Mouse (Mus musculus) forebrain, embryonic 13.5 days (tissue): ENCODE measurements around the gene Xpa. TPM values are rescaled to one million over a fixed set of nuclear protein-coding genes. Genes with fewer than 3 reads are reported as not detected.
"Not testable (repeated sequence)": the region's sequence is repeated elsewhere in the genome, so short reads cannot be mapped to it uniquely, and the experiment has no call there.

ENCODE experiments used
- ATAC-seq: fragments of 200-750 bp; cut with Nextera tagmentation; 2 replicates; pipeline ENCODE4 v1.8.0; 2017
- H3K27ac ChIP-seq: fragments of 300-500 bp; sonication (generic); 2 replicates; pipeline ENCODE4 v1.5.1; 2015; ENCODE audit warnings: inconsistent platforms, mild to moderate bottlenecking, moderate library complexity
- H3K27me3 ChIP-seq: fragments of 300-500 bp; sonication (generic); 2 replicates; pipeline ENCODE4 v1.6.1; 2015; ENCODE audit warnings: mild to moderate bottlenecking, inconsistent platforms
- H3K36me3 ChIP-seq: fragments of 300-500 bp; sonication (generic); 2 replicates; pipeline ENCODE4 v1.6.1; 2015; ENCODE audit warnings: mild to moderate bottlenecking, inconsistent platforms; ENCODE audit not compliant: poor library complexity, severe bottlenecking
- H3K4me1 ChIP-seq: fragments of 300-500 bp; sonication (generic); 2 replicates; pipeline ENCODE4 v1.6.1; 2015; ENCODE audit warnings: inconsistent platforms
- H3K4me2 ChIP-seq: fragments of 300-500 bp; sonication (generic); 2 replicates; pipeline ENCODE4 v1.6.1; 2015; ENCODE audit warnings: inconsistent platforms, mild to moderate bottlenecking, moderate library complexity
- H3K4me3 ChIP-seq: fragments of 300-500 bp; sonication (generic); 2 replicates; pipeline ENCODE4 v1.5.1; 2015; ENCODE audit warnings: mild to moderate bottlenecking, inconsistent platforms
- H3K9ac ChIP-seq: fragments of 300-500 bp; sonication (generic); 2 replicates; pipeline ENCODE4 v1.6.1; 2015; ENCODE audit warnings: mild to moderate bottlenecking, inconsistent platforms
- H3K9me3 ChIP-seq: fragments of 300-500 bp; sonication (generic); replicated peaks from 2 replicates; pipeline ENCODE4 v1.6.1; 2016; ENCODE audit warnings: inconsistent platforms
- WGBS: fragments of 180-500 bp; shearing (Covaris S2); methylation state at CpG from one replicate; pipeline ENCODE4 v1.1.7; 2015; 5-methylcytosine and 5-hydroxymethylcytosine counted together
- polyA plus RNA-seq: library from polyadenylated mRNA; unstranded; fragments of >200 nt; fragmentation: Nextera tagmentation; extraction: Ambion mirVana; gene quantifications from 2 replicates; pipeline ENCODE4 v1.2.1, GENCODE M21; 2015

Gene Xpa
- 32.2 and 32.4 TPM in 2 replicates for polyA plus RNA-seq

- no peaks in the 10 kb centered on the region for H3K9me3 ChIP-seq
- H3K4me3 ChIP-seq = peak within 1 kb of the TSS; percentile 88
- peaks cover 35% of the 10 kb centered on the region for H3K4me1 ChIP-seq
- peak within 1 kb of the TSS; percentile 91 for H3K27ac ChIP-seq
- ATAC-seq = peak; percentile 98
- peaks cover 8% of the 10 kb centered on the region; the same call in 1 of the 2 replicates for H3K27me3 ChIP-seq
- H3K4me2 ChIP-seq = peak within 1 kb of the TSS; percentile 80
- peaks cover 8% of the 10 kb centered on the region for H3K36me3 ChIP-seq
- whole genome bisulfite sequencing = 1% methylated on average over 67 of the region's 70 CpGs
- H3K9ac ChIP-seq = peak within 1 kb of the TSS; percentile 92
Observed at GRCm38 (mm10) chr4:46195781-46196487, at the start of gene Xpa. Xpa (minus strand) TSS chr4:46196311.

DNA sequence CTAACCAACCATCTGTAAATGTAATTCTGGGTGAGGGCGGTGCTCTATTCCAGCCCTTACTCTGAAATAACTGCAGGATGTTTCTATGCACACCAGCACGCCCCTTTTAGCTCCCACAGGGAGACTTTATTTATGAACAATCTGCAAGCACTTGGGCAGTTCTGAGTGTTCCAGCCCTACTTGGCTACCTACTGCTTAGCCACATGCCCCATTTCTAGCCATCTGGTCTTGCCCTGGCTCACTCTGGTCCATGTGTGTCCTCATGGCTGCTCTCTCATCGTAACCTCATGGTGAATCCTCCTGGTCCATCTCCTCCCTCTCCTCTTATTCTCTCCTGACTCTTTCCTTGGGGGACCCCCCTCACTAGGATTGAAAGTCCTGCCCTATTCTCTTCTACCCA, 39.8 kb upstream of the Xpa start:
- Histone ChIP-seq H3K9ac (no peak overlapping the region), H3K27ac (no peak overlapping the region), H3K4me3 (no peak overlapping the region), H3K4me2 (no peak overlapping the region), H3K9me3 (no peaks in the 10 kb centered on the region), H3K4me1 (no peaks in the 10 kb centered on the region), H3K36me3 (no peaks in the 10 kb centered on the region), H3K27me3 (no peaks in the 10 kb centered on the region)
- 79% methylated on average over 3 of the region's 3 CpGs for WGBS
- no peak for ATAC-seq

GRCm38 (mm10) chr4:46234739-46235138, 38.6 kb upstream of the Xpa start:
- 86% methylated on average over 5 of the region's 5 CpGs for WGBS
- no peak overlapping the region for H3K4me2 ChIP-seq
- H3K9ac ChIP-seq = no peak overlapping the region
- no peaks in the 10 kb centered on the region for H3K36me3 ChIP-seq
- H3K27ac ChIP-seq = no peak overlapping the region
- H3K9me3 ChIP-seq = no peaks in the 10 kb centered on the region
- H3K4me1 ChIP-seq = no peaks in the 10 kb centered on the region
- ATAC-seq = no peak
- H3K27me3 ChIP-seq = no peaks in the 10 kb centered on the region
- H3K4me3 ChIP-seq = no peak overlapping the region

DNA sequence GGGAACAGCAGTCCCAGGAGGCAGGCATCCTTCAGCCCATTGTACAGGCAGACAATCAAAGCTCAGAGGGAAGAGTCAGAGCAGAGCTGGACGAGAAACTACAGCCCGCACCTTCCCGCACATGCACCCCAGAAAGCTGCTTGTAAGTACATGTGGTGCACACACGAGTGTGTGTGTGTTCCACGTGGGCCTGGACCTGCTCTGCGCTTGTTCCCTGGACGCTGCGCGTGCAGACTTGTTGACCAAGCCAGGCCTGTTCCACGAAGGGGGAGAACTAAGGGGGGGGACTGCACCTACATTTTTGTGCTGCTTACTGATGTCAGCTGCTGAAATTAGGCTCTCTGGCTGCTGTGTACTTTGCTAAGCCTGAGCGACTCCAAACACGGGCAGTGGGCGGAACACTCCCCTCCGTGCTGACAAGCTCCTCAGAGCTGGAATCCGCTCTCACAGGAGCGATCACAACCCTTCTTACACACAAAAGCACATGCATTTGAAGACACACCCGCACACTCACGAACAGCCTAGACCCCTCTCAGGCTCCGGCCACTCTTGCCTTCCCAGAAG, 30.9 kb upstream of the Xpa start:
- 47% methylated on average over 19 of the region's 19 CpGs for WGBS
- no peak overlapping the region for H3K9ac ChIP-seq
- H3K27ac ChIP-seq = no peak overlapping the region
- no peaks in the 10 kb centered on the region for H3K9me3 ChIP-seq
- no peaks in the 10 kb centered on the region for H3K4me1 ChIP-seq
- no peak overlapping the region for H3K4me3 ChIP-seq
- ATAC-seq = no peak
- H3K36me3 ChIP-seq = no peaks in the 10 kb centered on the region
- no peak overlapping the region for H3K4me2 ChIP-seq
- H3K27me3 ChIP-seq = no peaks in the 10 kb centered on the region

- Histone ChIP-seq H3K4me3 (no peak overlapping the region), H3K4me1 (no peaks in the 10 kb centered on the region), H3K4me2 (no peak overlapping the region), H3K27me3 (no peaks in the 10 kb centered on the region), H3K36me3 (no peaks in the 10 kb centered on the region), H3K9me3 (no peaks in the 10 kb centered on the region), H3K9ac (no peak overlapping the region), H3K27ac (no peak overlapping the region)
- ATAC-seq = no peak
- 82% methylated on average over 3 of the region's 3 CpGs for WGBS
Observed at GRCm38 (mm10) chr4:46221090-46221489, 25.0 kb upstream of the Xpa start.

- Histone ChIP-seq H3K4me1 (peaks cover 8% of the 10 kb centered on the region), H3K27me3 (peaks cover 16% of the 10 kb centered on the region), H3K36me3 (no peaks in the 10 kb centered on the region), H3K9ac (peak overlapping the region; percentile 63), H3K4me3 (peak overlapping the region; percentile 32), H3K9me3 (peaks cover 3% of the 10 kb centered on the region; the same call in 1 of the 2 replicates), H3K4me2 (peak overlapping the region; percentile 60), H3K27ac (0 out of 2 replicates have a peak overlapping the region, but pooled peaks have one; percentile 5)
- peak; percentile 58 for ATAC-seq
- WGBS = 4% methylated on average over 23 of the region's 23 CpGs
Observed at GRCm38 (mm10) chr4:46202562-46203126, 6.5 kb upstream of the Xpa start.

- Histone ChIP-seq H3K27ac (no peak overlapping the region), H3K9ac (peak overlapping the region; percentile 63)
- WGBS = 9% methylated on average over 7 of the region's 7 CpGs
Observed at GRCm38 (mm10) chr4:46201834-46202561, 5.9 kb upstream of the Xpa start.

GRCm38 (mm10) chr4:46198064-46198463, 2.0 kb upstream of the Xpa start:
- 75% methylated on average over 5 of the region's 5 CpGs for WGBS

More at GRCm38 (mm10) chr4:46201834-46202561, 5.9 kb upstream of the Xpa start:
- Histone ChIP-seq H3K27me3 (peaks cover 16% of the 10 kb centered on the region), H3K4me1 (peaks cover 8% of the 10 kb centered on the region), H3K4me3 (peak overlapping the region; percentile 32), H3K4me2 (peak overlapping the region; percentile 60), H3K9me3 (no peaks in the 10 kb centered on the region), H3K36me3 (no peaks in the 10 kb centered on the region)
- peak; percentile 80 for ATAC-seq

GRCm38 (mm10) chr4:46196513-46196912, 402 bp upstream of the Xpa start:
- peak overlapping the region; percentile 91; the same call in 1 of the 2 replicates for H3K27ac ChIP-seq
- peaks cover 14% of the 10 kb centered on the region for H3K27me3 ChIP-seq
- H3K9me3 ChIP-seq = no peaks in the 10 kb centered on the region
- peak overlapping the region; percentile 88 for H3K4me3 ChIP-seq
- H3K4me1 ChIP-seq = peaks cover 35% of the 10 kb centered on the region
- 32% methylated on average over 6 of the region's 6 CpGs for WGBS
- ATAC-seq = peak; percentile 17
- peak overlapping the region; percentile 92 for H3K9ac ChIP-seq
- H3K4me2 ChIP-seq = peak overlapping the region; percentile 80
- 0 out of 2 replicates have a peak, but pooled peaks cover 3% of the 10 kb centered on the region for H3K36me3 ChIP-seq

More at GRCm38 (mm10) chr4:46198064-46198463, 2.0 kb upstream of the Xpa start:
- H3K4me2 ChIP-seq = no peak overlapping the region
- H3K4me3 ChIP-seq = no peak overlapping the region
- H3K4me1 ChIP-seq = peaks cover 39% of the 10 kb centered on the region
- H3K36me3 ChIP-seq = no peaks in the 10 kb centered on the region
- H3K27ac ChIP-seq = no peak overlapping the region
- peaks cover 16% of the 10 kb centered on the region for H3K27me3 ChIP-seq
- ATAC-seq = no peak
- no peak overlapping the region for H3K9ac ChIP-seq
- no peaks in the 10 kb centered on the region for H3K9me3 ChIP-seq

DNA sequence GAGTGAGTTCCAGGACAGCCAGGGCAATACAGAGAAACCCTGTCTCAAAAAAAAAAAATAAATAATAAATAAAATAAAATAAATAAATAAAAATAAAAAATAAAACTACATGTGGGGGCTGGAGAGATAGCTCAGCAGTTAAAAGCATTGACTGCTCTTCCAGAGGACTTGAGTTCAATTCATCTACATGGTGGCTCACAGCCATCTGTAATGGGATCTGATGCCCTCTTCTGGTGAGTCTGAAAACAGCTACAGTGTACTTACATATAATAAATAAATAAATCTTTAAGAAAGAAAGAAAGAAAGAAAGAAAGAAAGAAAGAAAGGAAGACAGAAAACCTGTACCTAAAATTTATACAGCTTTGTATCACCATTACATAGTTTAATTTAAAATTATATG, 4.1 kb downstream of the Xpa start:
- ATAC-seq, H3K27ac ChIP-seq, H3K27me3 ChIP-seq, H3K4me2 ChIP-seq, H3K9ac ChIP-seq, H3K9me3 ChIP-seq, H3K4me3 ChIP-seq: not testable (repeated sequence)
- Histone ChIP-seq H3K36me3 (peaks cover 41% of the 10 kb centered on the region), H3K4me1 (peaks cover 35% of the 10 kb centered on the region)

- peaks cover 87% of the 10 kb centered on the region for H3K36me3 ChIP-seq
Observed at GRCm38 (mm10) chr4:46186466-46186865, 9.6 kb downstream of the Xpa start.

DNA sequence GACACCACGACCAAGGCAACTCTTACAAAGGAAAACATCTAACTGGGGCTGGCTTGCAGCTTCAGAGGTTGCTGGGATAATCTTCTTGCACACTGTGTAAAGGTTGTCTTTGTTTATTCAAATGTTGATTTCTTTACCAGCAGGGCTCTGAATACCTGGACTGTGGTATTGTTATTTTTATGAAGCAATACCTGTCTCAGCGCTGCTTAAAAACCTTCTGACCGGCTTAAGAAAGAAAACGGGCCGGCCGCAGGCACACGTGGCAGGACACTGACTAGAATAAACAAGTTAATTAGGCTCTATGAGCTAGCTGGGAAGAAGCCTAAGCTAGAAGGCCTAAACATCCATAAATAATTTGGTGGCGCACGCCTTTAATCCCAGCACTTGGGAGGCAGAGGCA, 10.2 kb downstream of the Xpa start:
- Histone ChIP-seq H3K4me2 (no peak overlapping the region), H3K9ac (no peak overlapping the region), H3K9me3 (no peaks in the 10 kb centered on the region), H3K36me3 (peaks cover 88% of the 10 kb centered on the region), H3K4me1 (no peaks in the 10 kb centered on the region), H3K4me3 (no peak overlapping the region), H3K27ac (no peak overlapping the region), H3K27me3 (no peaks in the 10 kb centered on the region)
- ATAC-seq = no peak
- 70% methylated on average over 9 of the region's 9 CpGs for WGBS

More at GRCm38 (mm10) chr4:46186466-46186865, 9.6 kb downstream of the Xpa start:
- Histone ChIP-seq H3K9ac (no peak overlapping the region), H3K27me3 (no peaks in the 10 kb centered on the region), H3K4me1 (no peaks in the 10 kb centered on the region), H3K4me2 (no peak overlapping the region), H3K9me3 (no peaks in the 10 kb centered on the region), H3K27ac (no peak overlapping the region), H3K4me3 (no peak overlapping the region)
- no peak for ATAC-seq
- WGBS = 80% methylated on average over 3 of the region's 3 CpGs
